Mouse (Mus musculus) E14TG2a.4 (cell line): Measurements from ENCODE around the gene Gm19426.

Experiments used
- CTCF ChIP-seq: conservative IDR thresholded peaks from 2 replicates; pipeline ENCODE4 v1.5.1; 2014; ENCODE audit warnings: low read length
- NANOG ChIP-seq: IDR thresholded peaks from 2 replicates; pipeline ENCODE4 v1.6.1; 2014; ENCODE audit warnings: borderline replicate concordance, low read length, mixed read lengths
- POU5F1 ChIP-seq: IDR thresholded peaks from 2 replicates; pipeline ENCODE4 v1.6.1; 2014; ENCODE audit warnings: low read length, borderline replicate concordance

DNA sequence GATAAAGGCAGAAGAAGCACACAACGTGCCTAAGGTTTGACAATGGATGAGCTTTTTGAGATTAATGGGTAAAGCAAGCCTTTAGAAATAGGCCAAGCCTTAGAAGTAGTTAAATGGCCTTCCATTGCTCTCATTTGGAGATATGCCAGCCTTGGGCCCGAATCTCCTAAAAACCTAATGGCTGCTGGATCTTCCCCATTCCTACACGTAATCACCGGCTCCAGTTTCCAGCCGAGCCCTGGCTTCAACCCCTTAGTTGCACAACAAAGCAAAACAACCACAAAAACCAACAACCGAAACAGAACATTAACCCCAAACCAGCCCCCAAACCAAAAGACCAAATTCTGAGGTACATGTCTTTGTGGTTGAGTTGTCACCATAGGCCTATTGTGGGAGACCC is 32.2 kb upstream of the Gm19426 start:
- TF ChIP-seq CTCF (no peak), NANOG (no peak), POU5F1 (no peak)
